Mouse (Mus musculus) ES-Bruce4 (cell line): ENCODE measurements around the gene Sod1.

Source experiments
- CTCF ChIP-seq: IDR thresholded peaks from one replicate; pipeline ENCODE4 v1.8.1; 2011; ENCODE audit warnings: low read depth, low read length
- EP300 ChIP-seq: IDR thresholded peaks from 2 replicates; pipeline ENCODE4 v1.6.1; 2011; ENCODE audit warnings: low read depth, low read length; ENCODE audit not compliant: insufficient read depth
- POLR2A ChIP-seq: IDR thresholded peaks from one replicate; pipeline ENCODE4 v1.8.1; 2011; ENCODE audit warnings: low read length; ENCODE audit not compliant: insufficient read depth

DNA sequence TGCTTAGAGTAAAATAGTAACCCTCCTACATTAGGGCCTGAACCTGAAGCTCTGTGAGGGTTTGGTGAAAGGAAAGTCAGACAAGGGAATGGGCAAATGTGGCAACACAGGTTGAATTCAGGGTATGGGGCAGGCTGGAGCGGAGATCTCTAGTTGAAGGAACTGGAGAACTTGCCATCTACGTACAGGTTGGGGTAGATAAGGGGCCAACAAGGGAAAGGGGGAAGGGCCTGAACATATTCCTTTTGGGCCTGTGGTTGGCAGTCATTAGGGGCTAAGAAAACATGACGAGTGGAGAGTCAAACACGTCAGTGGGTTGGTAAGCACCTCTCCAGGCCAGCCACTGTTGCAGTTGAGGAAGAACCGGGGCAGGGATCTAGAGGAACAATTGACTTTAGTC is 40.7 kb upstream of the Sod1 start:
- no peak for TF ChIP-seq POLR2A
- no peak for TF ChIP-seq EP300
- no peak for TF ChIP-seq CTCF
